Mouse (Mus musculus) embryonic facial prominence, embryonic 13.5 days (tissue): ENCODE data around the gene Cox6a2. TPM values are rescaled to one million over a fixed set of nuclear protein-coding genes. Genes with fewer than 3 reads are reported as not detected.

Source experiments
- ATAC-seq: fragments of 200-750 bp; cut with Nextera tagmentation; 2 replicates; pipeline ENCODE4 v1.8.0; 2017; ENCODE audit warnings: low read depth; ENCODE audit not compliant: insufficient number of reproducible peaks, insufficient read depth, low FRiP score, low TSS enrichment
- H3K27ac ChIP-seq: fragments of 300-500 bp; sonication (generic); 2 replicates; pipeline ENCODE4 v1.5.1; 2015; ENCODE audit warnings: moderate library complexity, mild to moderate bottlenecking, inconsistent platforms
- H3K27me3 ChIP-seq: fragments of 300-500 bp; sonication (generic); 2 replicates; pipeline ENCODE4 v1.6.1; 2015; ENCODE audit warnings: mild to moderate bottlenecking, inconsistent platforms
- H3K36me3 ChIP-seq: fragments of 300-500 bp; sonication (generic); 2 replicates; pipeline ENCODE4 v1.6.1; 2015; ENCODE audit warnings: mild to moderate bottlenecking, inconsistent platforms
- H3K4me1 ChIP-seq: fragments of 300-500 bp; sonication (generic); 2 replicates; pipeline ENCODE4 v1.6.1; 2015; ENCODE audit warnings: inconsistent platforms
- H3K4me2 ChIP-seq: fragments of 300-500 bp; sonication (generic); 2 replicates; pipeline ENCODE4 v1.6.1; 2015; ENCODE audit warnings: moderate library complexity, mild to moderate bottlenecking, inconsistent platforms
- H3K4me3 ChIP-seq: fragments of 300-500 bp; sonication (generic); 2 replicates; pipeline ENCODE4 v1.5.1; 2015; ENCODE audit warnings: mild to moderate bottlenecking, inconsistent platforms
- H3K9ac ChIP-seq: fragments of 300-500 bp; sonication (generic); 2 replicates; pipeline ENCODE4 v1.6.1; 2015; ENCODE audit warnings: mild to moderate bottlenecking, inconsistent platforms
- H3K9me3 ChIP-seq: fragments of 300-500 bp; sonication (generic); 2 replicates; pipeline ENCODE4 v1.6.1; 2016; ENCODE audit warnings: inconsistent platforms
- WGBS: fragments of 180-500 bp; shearing (Covaris S2); methylation state at CpG from one replicate; pipeline ENCODE4 v1.1.7; 2015; ENCODE audit warnings: mixed read lengths; 5-methylcytosine and 5-hydroxymethylcytosine counted together
- polyA plus RNA-seq: library from polyadenylated mRNA; unstranded; fragments of >200 nt; fragmentation: Nextera tagmentation; extraction: Ambion mirVana; gene quantifications from 2 replicates; pipeline ENCODE4 v1.2.1, GENCODE M21; 2015

Gene Cox6a2
- polyA plus RNA-seq: 2.6 and 5.1 TPM in 2 replicates

DNA sequence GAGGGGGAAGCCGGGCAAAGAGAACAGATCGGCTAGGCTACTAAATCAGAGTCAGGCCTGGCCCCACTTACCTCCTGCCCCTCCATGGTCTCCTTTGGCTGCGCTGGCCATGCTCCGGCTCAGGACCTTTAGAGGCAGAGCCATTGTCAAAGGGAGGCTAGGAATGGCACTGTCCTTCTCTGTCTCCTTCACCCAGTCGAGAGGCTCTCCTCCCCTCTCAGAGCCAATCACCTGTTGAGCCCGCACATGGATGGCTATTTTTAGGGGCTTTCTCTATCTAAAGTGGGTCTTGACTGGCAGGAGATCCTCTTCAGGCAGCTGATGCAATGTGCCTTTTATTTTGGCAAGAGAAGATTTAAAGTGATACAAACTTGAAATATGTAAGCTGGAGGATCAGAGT is at the start of gene Cox6a2:
Cox6a2 (minus strand) TSS at position 236 of the 400 bp plus-strand sequence.
- no peak within 1 kb of the TSS for H3K4me2 ChIP-seq
- no peaks in the 10 kb centered on the region for H3K36me3 ChIP-seq
- no peak within 1 kb of the TSS for H3K9ac ChIP-seq
- 86% methylated on average over 6 of the region's 6 CpGs for WGBS
- no peak within 1 kb of the TSS for H3K27ac ChIP-seq
- no peaks in the 10 kb centered on the region for H3K9me3 ChIP-seq
- H3K4me3 ChIP-seq: no peak within 1 kb of the TSS
- no peak for ATAC-seq
- H3K4me1 ChIP-seq: peaks cover 5% of the 10 kb centered on the region; the same call in 1 of the 2 replicates
- no peaks in the 10 kb centered on the region; the same call in 1 of the 2 replicates for H3K27me3 ChIP-seq

DNA sequence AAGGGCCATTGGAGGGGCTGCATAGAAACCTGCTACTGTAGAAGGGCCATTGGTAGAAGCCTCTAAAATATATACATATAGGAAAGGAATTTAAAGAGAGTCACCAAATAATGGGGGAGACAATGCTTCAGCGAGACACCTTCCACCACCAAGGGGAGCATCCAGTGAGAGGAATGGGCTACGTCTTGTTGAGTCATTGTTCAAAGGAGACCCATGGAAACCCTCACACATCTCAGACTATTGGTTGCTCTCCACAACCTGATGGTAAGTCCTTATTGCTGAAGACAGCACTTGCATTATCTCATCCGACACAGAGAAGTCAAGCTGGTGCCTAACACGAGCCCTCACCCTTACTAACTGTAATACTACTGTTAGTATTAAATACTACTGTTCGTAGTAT is 49.6 kb upstream of the Cox6a2 start:
- Histone ChIP-seq H3K27me3 (no peaks in the 10 kb centered on the region), H3K4me1 (peaks cover 23% of the 10 kb centered on the region), H3K27ac (no peak overlapping the region), H3K9me3 (no peaks in the 10 kb centered on the region), H3K4me3 (no peak overlapping the region), H3K36me3 (peaks cover 13% of the 10 kb centered on the region), H3K9ac (no peak overlapping the region), H3K4me2 (no peak overlapping the region)
- WGBS: 89% methylated on average over 5 of the region's 5 CpGs
- ATAC-seq: no peak

DNA sequence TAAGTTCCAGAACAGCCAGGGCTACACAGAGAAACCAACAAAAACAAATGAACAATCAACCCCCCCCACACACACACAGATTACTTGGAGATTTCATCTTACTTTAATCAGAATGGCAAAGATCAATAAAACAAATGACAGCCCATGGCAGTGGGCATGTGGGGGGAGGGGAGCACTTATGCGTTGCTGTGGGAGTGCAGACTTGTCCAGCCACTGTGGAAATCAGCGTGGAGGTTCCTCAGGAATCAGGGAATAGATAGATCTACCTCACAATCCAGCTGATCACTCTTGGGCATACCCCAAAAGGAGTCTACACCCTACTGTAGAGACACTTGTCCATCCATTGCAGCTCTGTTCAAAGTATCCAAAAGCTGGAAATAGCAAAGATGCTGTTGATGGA is 48.8 kb upstream of the Cox6a2 start:
- 66% methylated on average over 2 of the region's 2 CpGs for WGBS
- ATAC-seq: no peak
- Histone ChIP-seq H3K27me3 (no peaks in the 10 kb centered on the region), H3K4me2 (no peak overlapping the region), H3K9me3 (no peaks in the 10 kb centered on the region), H3K4me1 (peaks cover 23% of the 10 kb centered on the region), H3K36me3 (peaks cover 21% of the 10 kb centered on the region), H3K9ac (no peak overlapping the region), H3K4me3 (no peak overlapping the region), H3K27ac (no peak overlapping the region)

DNA sequence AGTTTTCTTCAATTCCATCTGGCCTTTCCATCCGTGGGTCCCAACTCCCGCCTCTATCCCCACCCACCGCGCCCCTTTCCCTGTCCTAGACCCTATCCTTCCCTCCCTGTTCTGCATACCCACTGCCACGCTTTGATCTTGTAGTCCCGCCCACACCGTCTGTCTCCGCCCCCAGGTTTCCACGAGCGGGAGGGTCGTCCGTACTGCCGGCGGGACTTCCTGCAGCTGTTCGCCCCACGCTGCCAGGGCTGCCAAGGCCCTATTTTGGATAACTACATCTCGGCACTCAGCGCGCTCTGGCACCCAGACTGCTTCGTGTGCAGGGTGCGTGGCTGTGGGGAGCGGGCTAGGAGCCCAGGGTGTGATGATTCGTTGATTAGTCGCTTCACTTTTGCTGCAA is 46.4 kb upstream of the Cox6a2 start:
- peak overlapping the region; percentile 50 for H3K4me2 ChIP-seq
- H3K4me3 ChIP-seq: peak overlapping the region; percentile 29
- no peak overlapping the region for H3K27ac ChIP-seq
- 10% methylated on average over 24 of the region's 24 CpGs for WGBS
- H3K36me3 ChIP-seq: peaks cover 31% of the 10 kb centered on the region
- ATAC-seq: no peak; the same call in 1 of the 2 replicates
- no peaks in the 10 kb centered on the region for H3K27me3 ChIP-seq
- no peaks in the 10 kb centered on the region for H3K9me3 ChIP-seq
- peak overlapping the region; percentile 41; the same call in 1 of the 2 replicates for H3K9ac ChIP-seq
- H3K4me1 ChIP-seq: peaks cover 35% of the 10 kb centered on the region

DNA sequence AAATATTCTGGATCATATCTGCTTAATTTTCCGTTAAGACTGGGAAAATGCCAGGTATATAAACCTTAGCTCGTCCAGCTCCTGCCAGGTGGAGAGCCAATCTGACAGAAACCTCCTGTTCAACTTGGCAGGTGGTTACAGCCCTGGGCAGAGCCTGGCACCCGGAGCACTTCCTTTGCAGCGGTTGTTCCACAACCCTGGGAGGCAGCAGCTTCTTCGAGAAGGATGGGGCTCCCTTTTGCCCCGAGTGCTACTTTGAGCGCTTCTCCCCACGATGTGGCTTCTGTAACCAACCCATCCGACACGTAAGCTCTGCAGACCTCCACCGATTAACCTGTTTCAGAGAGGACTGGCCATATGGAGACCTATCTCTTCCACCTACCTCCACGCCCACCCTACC is 45.8 kb upstream of the Cox6a2 start:
- H3K9me3 ChIP-seq: no peaks in the 10 kb centered on the region
- H3K4me1 ChIP-seq: peaks cover 30% of the 10 kb centered on the region
- 48% methylated on average over 12 of the region's 12 CpGs for WGBS
- H3K27me3 ChIP-seq: no peaks in the 10 kb centered on the region
- peaks cover 31% of the 10 kb centered on the region for H3K36me3 ChIP-seq
- ATAC-seq: no peak
- H3K27ac ChIP-seq: no peak overlapping the region
- peak overlapping the region; percentile 50 for H3K4me2 ChIP-seq
- H3K9ac ChIP-seq: peak overlapping the region; percentile 41; the same call in 1 of the 2 replicates
- peak overlapping the region; percentile 29 for H3K4me3 ChIP-seq

DNA sequence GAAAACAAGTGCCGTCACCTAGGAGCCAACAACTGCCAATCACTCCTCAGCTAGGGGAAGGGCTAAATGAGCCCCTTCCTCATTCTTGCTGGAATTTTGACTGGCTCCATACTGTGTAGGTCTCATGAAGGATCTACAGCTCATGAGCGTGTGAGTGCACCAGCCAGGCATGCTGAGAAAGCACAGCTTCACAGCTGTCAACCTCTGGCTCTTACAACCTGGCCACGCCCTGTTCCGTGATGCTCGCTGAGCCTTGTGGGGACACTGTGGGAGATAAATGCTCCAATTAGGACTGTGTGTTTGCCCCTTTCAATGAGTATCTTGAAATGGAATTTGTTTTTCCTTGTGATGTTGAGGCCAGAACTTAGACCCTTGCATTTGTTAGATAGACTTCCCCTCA is 43.8 kb upstream of the Cox6a2 start:
- Histone ChIP-seq H3K27me3 (no peaks in the 10 kb centered on the region), H3K9ac (no peak overlapping the region), H3K4me2 (no peak overlapping the region), H3K4me3 (no peak overlapping the region), H3K27ac (no peak overlapping the region), H3K36me3 (peaks cover 34% of the 10 kb centered on the region), H3K4me1 (peaks cover 36% of the 10 kb centered on the region), H3K9me3 (no peaks in the 10 kb centered on the region)
- 83% methylated on average over 5 of the region's 5 CpGs for WGBS
- ATAC-seq: no peak

DNA sequence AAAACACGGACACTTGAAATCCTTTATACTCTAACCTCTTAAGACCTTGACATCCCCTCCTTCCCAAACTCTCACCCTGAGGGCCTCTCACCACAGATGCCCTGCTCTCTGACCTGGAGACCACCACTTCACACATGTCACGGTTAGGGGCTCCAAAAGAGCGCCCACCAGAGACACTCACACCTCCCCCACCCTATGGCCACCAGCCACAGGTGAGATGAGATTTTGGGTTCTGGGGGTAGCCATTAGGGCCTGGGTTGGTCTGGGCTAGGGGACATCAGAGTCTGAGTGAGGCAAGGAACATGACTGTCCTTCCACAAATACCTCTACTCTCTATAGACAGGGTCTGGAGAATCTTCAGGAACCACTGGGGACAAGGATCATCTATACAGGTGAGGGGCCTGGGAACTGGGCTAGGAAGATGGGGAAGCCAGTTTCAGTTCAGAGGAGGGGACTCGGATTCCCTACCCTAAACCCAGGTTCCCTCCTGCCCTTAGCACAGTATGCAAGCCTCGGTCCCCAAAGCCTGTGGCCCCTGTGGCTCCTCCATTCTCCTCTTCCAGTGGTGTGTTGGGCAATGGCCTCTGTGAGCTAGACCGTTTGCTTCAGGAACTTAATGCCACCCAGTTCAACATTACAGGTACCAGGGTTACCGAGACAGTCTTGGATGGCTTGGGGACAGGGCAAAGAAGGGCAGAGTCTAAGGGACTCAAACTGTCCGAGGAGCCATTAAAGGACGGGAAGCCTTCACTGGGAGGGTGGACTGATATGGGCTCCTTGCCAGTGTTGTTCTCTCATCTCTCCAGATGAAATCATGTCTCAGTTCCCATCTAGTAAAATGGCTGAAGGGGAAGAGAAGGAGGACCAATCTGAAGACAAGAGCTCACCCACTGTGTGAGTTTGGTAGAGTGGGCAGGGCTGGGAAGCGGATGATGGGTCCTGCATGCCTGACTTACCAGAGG is 42.2 kb upstream of the Cox6a2 start:
- Histone ChIP-seq H3K27me3 (no peaks in the 10 kb centered on the region), H3K9me3 (no peaks in the 10 kb centered on the region), H3K4me1 (peaks cover 36% of the 10 kb centered on the region), H3K27ac (no peak overlapping the region), H3K4me3 (peak overlapping the region; percentile 61), H3K9ac (peak overlapping the region; percentile 83), H3K36me3 (peaks cover 40% of the 10 kb centered on the region), H3K4me2 (peak overlapping the region; percentile 69)
- no peak for ATAC-seq
- 77% methylated on average over 10 of the region's 10 CpGs for WGBS

DNA sequence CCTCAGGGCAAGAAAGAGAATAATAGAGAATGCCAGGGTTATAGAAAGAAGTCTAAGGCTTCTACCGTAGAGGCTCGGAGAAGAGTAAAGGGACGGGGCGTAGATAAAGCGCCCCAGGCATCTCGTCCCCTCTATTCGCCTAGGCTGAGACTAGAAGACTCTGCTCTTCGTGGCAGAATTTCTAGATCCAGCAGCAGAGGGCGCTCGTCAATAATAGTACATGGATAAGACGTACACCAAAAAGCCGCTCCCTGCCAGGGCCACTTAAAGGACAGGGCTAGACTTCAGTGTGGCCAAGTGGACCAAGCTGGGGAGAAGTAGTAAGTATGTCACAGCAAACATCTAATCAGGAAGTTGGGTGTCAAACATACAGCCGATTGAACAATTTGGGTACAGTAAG is 41.3 kb upstream of the Cox6a2 start:
- peaks cover 49% of the 10 kb centered on the region for H3K36me3 ChIP-seq
- peak overlapping the region; percentile 83 for H3K9ac ChIP-seq
- H3K9me3 ChIP-seq: no peaks in the 10 kb centered on the region
- peak overlapping the region; percentile 92 for H3K27ac ChIP-seq
- peaks cover 32% of the 10 kb centered on the region for H3K4me1 ChIP-seq
- H3K27me3 ChIP-seq: no peaks in the 10 kb centered on the region
- WGBS: 2% methylated on average over 13 of the region's 13 CpGs
- peak overlapping the region; percentile 69 for H3K4me2 ChIP-seq
- peak overlapping the region; percentile 61 for H3K4me3 ChIP-seq
- 0 out of 2 replicates have a peak, but pooled peaks have one; percentile 63 for ATAC-seq

DNA sequence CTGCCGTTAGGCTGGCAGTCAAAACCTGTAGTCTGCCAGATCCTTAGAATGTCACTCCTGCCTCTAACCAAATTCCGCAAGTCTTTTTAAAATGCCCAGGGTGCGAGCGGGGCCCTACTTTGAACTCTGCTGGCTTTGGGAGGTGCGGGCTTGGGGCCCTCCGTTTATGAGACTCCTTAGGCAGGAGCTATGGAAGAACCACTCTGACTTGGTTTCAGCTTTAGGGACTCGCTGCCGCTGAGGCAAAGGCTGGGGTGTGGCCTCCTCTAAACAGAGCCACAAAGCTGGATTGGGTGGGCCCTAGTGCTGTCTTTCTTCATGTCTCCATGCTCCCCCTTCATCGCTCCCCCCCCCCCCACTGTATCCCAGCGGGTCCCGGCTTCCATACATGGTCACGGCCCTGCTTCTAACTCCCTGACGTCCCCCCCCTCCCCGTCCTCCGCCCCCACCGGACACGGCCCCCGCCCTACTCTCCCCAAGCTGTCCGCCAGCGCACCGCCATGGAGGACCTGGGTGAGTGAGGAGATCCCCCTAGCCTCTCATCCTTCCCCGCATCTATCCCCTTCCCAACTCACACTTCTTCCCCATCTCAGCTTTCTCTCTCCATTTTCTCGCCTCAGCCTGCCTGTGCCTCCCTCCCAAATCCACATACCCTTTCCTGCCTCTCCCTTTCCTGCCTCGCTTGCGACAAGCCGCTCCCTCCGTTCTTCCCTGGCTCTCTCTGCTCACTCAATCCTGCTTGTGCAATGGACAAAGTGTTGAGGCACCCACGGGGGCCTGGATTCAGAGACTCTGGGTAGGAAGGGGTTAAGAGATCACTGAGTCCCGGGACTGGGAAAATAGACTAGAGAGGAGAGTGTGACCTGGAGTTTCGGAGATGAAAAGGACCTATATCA is 40.6 kb upstream of the Cox6a2 start, which contains the start of gene Tgfb1i1:
Tgfb1i1 (plus strand) TSS at position 317 of the 896 bp plus-strand sequence.
- Histone ChIP-seq H3K27ac (peak within 1 kb of the TSS; percentile 92), H3K4me3 (peak within 1 kb of the TSS; percentile 61), H3K4me2 (peak within 1 kb of the TSS; percentile 69), H3K36me3 (peaks cover 56% of the 10 kb centered on the region), H3K27me3 (no peaks in the 10 kb centered on the region), H3K9ac (peak within 1 kb of the TSS; percentile 83), H3K9me3 (no peaks in the 10 kb centered on the region), H3K4me1 (peaks cover 25% of the 10 kb centered on the region)
- peak; percentile 80 for ATAC-seq
- WGBS: 2% methylated on average over 30 of the region's 30 CpGs

DNA sequence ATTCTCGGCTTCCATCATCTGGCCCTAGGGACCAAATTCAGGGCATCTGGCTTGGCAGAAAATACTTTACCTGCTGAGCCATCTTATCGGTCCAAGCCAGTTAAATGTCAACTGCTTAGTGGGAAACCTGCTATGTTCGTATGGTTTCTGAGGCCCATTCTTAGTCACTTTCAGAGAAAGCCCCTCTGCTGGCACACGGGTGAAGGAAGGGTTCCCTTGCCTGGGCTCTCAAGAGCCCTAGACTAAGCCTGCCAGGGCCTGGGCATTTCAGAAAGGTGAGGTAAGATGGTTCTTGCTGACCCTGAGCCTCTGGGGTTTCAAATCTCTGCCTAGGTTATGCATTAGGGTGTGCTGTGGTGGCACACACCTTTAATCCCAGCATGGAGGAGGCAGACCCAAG is 39.4 kb upstream of the Cox6a2 start:
- 88% methylated on average over 4 of the region's 4 CpGs for WGBS
- peak overlapping the region; percentile 92; the same call in 1 of the 2 replicates for H3K27ac ChIP-seq
- H3K4me1 ChIP-seq: peaks cover 25% of the 10 kb centered on the region
- H3K4me3 ChIP-seq: no peak overlapping the region
- peak overlapping the region; percentile 83 for H3K9ac ChIP-seq
- ATAC-seq: no peak
- H3K9me3 ChIP-seq: no peaks in the 10 kb centered on the region
- H3K4me2 ChIP-seq: peak overlapping the region; percentile 69; the same call in 1 of the 2 replicates
- H3K36me3 ChIP-seq: peaks cover 59% of the 10 kb centered on the region
- no peaks in the 10 kb centered on the region for H3K27me3 ChIP-seq

DNA sequence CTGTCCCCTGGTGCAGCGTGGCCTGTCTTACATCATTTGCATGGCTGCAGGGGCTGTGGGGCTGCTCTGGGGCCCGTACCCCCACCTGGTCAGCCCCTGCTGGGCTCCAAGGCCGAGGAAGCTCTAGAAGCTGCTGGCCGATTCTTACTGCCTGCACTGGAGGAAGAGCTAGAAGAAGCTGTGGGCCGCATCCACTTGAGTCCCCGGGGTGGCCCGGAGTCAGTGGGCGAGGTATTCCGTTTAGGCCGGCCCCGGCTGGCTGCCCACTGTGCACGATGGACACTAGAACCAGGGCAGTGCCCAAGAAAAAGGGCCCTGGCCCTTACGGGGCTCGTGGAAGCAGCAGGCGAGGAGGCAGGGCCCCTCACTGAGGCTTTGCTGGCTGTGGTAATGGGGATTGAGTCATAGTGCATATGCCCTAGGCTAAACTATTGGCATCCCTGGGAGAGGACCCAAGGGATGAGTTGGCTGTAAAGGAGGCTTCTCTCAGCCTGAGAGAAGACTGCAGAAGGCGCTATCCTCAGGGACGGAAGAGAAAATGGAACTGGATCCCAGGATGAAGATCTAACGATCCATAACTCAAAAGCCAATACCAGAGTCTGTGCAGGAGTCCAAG is 38.3 kb upstream of the Cox6a2 start:
- no peak overlapping the region for H3K4me2 ChIP-seq
- H3K27ac ChIP-seq: no peak overlapping the region
- H3K9ac ChIP-seq: 0 out of 2 replicates have a peak overlapping the region, but pooled peaks have one; percentile 40
- ATAC-seq: no peak
- H3K4me3 ChIP-seq: no peak overlapping the region
- no peaks in the 10 kb centered on the region for H3K27me3 ChIP-seq
- peaks cover 28% of the 10 kb centered on the region for H3K4me1 ChIP-seq
- no peaks in the 10 kb centered on the region for H3K9me3 ChIP-seq
- 81% methylated on average over 18 of the region's 18 CpGs for WGBS
- H3K36me3 ChIP-seq: peaks cover 61% of the 10 kb centered on the region
